Mouse (Mus musculus) heart, adult 2 months (tissue): ENCODE results near the gene Atrnl1.

Experiments used
- CTCF ChIP-seq: fragments of 200-600 bp; IDR thresholded peaks from 2 replicates; pipeline ENCODE4 v1.8.1; 2022; ENCODE audit warnings: antibody characterized with exemption, mild to moderate bottlenecking, moderate library complexity
- POLR2A ChIP-seq: fragments of 200-500 bp; IDR thresholded peaks from 2 replicates; pipeline ENCODE4 v1.6.1; 2011; ENCODE audit warnings: mild to moderate bottlenecking, low read depth, low read length, control low read depth; ENCODE audit not compliant: insufficient read depth

DNA sequence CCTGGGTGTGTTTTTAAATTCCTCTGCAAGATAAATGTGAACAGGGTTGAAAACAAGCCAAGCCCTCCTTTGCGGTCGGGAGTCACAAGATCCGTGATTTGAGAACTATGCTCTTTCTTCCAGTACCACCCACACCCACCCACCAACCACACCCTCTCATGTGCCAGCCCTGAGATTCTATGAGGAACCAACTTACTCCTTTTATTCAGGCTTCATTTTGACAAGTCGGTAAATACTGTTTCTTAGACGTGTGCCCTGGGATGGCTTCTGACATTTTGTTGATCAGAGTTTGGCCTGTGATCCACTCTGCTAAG, 454.1 kb downstream of the Atrnl1 start:
- TF ChIP-seq CTCF (no peak), POLR2A (no peak)
